Mouse (Mus musculus) limb, embryonic 14.5 days (tissue): ENCODE results near the gene Slc22a18. TPM values are rescaled to one million over a fixed set of nuclear protein-coding genes. Genes with fewer than 3 reads are reported as not detected.

Source experiments
- ATAC-seq: fragments of 200-750 bp; cut with Nextera tagmentation; 2 replicates; pipeline ENCODE4 v1.8.0; 2017; ENCODE audit warnings: low read depth, moderate number of reproducible peaks, moderate TSS enrichment; ENCODE audit not compliant: low FRiP score
- DNase-seq: peaks from one replicate; pipeline ENCODE4 v3.0.0-alpha.2; 2015; ENCODE audit warnings: low spot score
- H3K27ac ChIP-seq: fragments of 300-500 bp; sonication (generic); replicated peaks from 2 replicates; pipeline ENCODE4 v1.5.1; 2014; ENCODE audit warnings: low read depth, mild to moderate bottlenecking, low read length, moderate library complexity, mixed read lengths
- H3K27me3 ChIP-seq: fragments of 300-500 bp; sonication (generic); 2 replicates; pipeline ENCODE4 v1.6.1; 2014; ENCODE audit warnings: low read length, mixed read lengths; ENCODE audit not compliant: control insufficient read depth, insufficient read depth
- H3K36me3 ChIP-seq: fragments of 300-500 bp; sonication (generic); 2 replicates; pipeline ENCODE4 v1.6.1; 2014; ENCODE audit warnings: mild to moderate bottlenecking, low read length, moderate library complexity, mixed read lengths; ENCODE audit not compliant: control insufficient read depth, insufficient read depth
- H3K4me1 ChIP-seq: fragments of 300-500 bp; sonication (generic); 2 replicates; pipeline ENCODE4 v1.6.1; 2014; ENCODE audit warnings: antibody characterized with exemption, low read length, mixed read lengths; ENCODE audit not compliant: control insufficient read depth, insufficient read depth
- H3K4me2 ChIP-seq: fragments of 300-500 bp; sonication (generic); replicated peaks from 2 replicates; pipeline ENCODE4 v1.6.1; 2014; ENCODE audit warnings: low read depth, mild to moderate bottlenecking, low read length, moderate library complexity; ENCODE audit not compliant: severe bottlenecking
- H3K4me3 ChIP-seq: fragments of 300-500 bp; sonication (generic); replicated peaks from 2 replicates; pipeline ENCODE4 v1.5.1; 2014; ENCODE audit warnings: low read length
- H3K9ac ChIP-seq: fragments of 300-500 bp; sonication (generic); 2 replicates; pipeline ENCODE4 v1.6.1; 2014; ENCODE audit warnings: mild to moderate bottlenecking, low read depth, low read length, moderate library complexity; ENCODE audit not compliant: severe bottlenecking
- H3K9me3 ChIP-seq: fragments of 300-500 bp; sonication (generic); 2 replicates; pipeline ENCODE4 v1.6.1; 2016; ENCODE audit warnings: low read length; ENCODE audit not compliant: control insufficient read depth
- POLR2A ChIP-seq: fragments of 200-500 bp; IDR thresholded peaks from 2 replicates; pipeline ENCODE4 v1.8.0; 2012; ENCODE audit warnings: inconsistent platforms, mild to moderate bottlenecking, moderate library complexity, borderline replicate concordance; ENCODE audit not compliant: insufficient read depth, insufficient read length; ENCODE audit errors: extremely low read depth
- WGBS: fragments of 180-500 bp; shearing (Covaris S2); extraction: QIAGEN DNeasy Blood & Tissue Kit; methylation state at CpG from one replicate; pipeline ENCODE4 v1.1.7; 2014; 5-methylcytosine and 5-hydroxymethylcytosine counted together
- polyA plus RNA-seq, 2 experiments: library from polyadenylated mRNA; depleted of rRNA in 1 of 2; stranded (reverse) in 1 of 2; unstranded in 1 of 2; fragments of >200 nt; fragmentation: Nextera tagmentation in 1 of 2; extraction: Ambion mirVana in 1 of 2; gene quantifications; 2 replicates each; pipeline versions ENCODE4 v1.2.1 to v1.2.3; 2012 to 2014

The Slc22a18 gene
- polyA plus RNA-seq, 2 experiments = 2.3 to 3.3 TPM

DNA sequence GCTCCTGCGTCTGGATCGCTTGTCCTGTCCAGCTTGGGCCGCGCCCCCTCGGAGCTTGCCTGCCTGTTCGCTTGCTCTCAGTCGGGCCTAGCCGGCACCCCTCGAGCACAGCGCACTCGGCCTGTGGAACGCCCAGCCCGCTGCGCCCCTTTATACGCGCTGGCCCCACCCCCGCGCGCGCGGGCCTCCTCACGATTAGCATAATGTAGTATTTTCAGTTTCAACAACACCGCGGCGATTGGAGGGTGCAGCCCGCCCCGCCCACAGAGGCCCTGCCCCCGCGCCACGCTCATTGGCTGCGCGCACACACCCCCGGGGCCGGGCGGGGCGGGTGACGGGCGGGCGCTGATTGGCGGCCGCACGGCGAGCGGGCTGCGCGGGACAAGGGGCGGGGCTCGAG is 12.7 kb upstream of the Slc22a18 start, which contains the start of gene Cdkn1c:
Cdkn1c (minus strand) TSS at position 177 of the 400 bp plus-strand sequence.
- WGBS = 30% methylated on average over 25 of the region's 48 CpGs
- Histone ChIP-seq H3K27me3 (no peaks in the 10 kb centered on the region), H3K9me3 (peaks cover 26% of the 10 kb centered on the region), H3K36me3 (peaks cover 20% of the 10 kb centered on the region), H3K9ac (peak within 1 kb of the TSS; percentile 86), H3K27ac (peak within 1 kb of the TSS; percentile 84), H3K4me3 (peak within 1 kb of the TSS; percentile 66), H3K4me1 (peaks cover 21% of the 10 kb centered on the region), H3K4me2 (peak within 1 kb of the TSS; percentile 49)
- TF ChIP-seq POLR2A = peak; percentile 99
- peak; percentile 80 for ATAC-seq
- DNase-seq = peak; percentile 90

DNA sequence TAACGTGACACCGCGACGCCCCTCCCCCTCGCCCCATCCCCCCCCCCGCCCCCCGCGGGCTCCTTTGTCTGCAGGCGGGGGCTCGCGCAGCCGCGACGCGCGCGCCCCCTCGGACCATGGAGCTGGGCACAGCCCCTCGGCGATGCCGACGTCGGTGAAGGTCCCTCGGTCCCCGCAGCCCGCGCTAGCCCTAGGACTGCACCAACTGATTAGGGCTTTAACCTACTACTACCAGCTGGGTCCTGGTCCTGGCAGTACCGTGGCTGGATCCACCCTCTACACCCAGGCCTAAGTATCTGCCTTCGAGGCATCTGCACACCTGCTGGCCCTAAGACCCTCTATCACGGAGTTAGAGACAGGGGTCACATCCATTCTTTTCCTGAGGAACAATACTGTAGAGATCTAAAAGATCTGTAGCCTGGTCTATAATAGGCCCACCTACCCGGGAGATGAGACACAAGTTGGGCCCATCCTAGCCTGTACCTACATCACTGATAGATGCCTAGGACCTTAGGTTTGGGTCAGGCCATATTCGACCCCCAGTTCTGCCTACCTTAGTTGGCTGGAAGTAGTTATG is 12.2 kb upstream of the Slc22a18 start:
- ATAC-seq = peak; percentile 10
- Histone ChIP-seq H3K4me1 (peaks cover 26% of the 10 kb centered on the region), H3K27me3 (no peaks in the 10 kb centered on the region), H3K9ac (peak overlapping the region; percentile 40; the same call in 1 of the 2 replicates), H3K4me2 (peak overlapping the region; percentile 47), H3K4me3 (peak overlapping the region; percentile 24), H3K9me3 (peaks cover 26% of the 10 kb centered on the region), H3K36me3 (peaks cover 20% of the 10 kb centered on the region), H3K27ac (peak overlapping the region; percentile 70)
- TF ChIP-seq POLR2A = no peak
- WGBS = 24% methylated on average over 14 of the region's 32 CpGs
- DNase-seq = no peak

DNA sequence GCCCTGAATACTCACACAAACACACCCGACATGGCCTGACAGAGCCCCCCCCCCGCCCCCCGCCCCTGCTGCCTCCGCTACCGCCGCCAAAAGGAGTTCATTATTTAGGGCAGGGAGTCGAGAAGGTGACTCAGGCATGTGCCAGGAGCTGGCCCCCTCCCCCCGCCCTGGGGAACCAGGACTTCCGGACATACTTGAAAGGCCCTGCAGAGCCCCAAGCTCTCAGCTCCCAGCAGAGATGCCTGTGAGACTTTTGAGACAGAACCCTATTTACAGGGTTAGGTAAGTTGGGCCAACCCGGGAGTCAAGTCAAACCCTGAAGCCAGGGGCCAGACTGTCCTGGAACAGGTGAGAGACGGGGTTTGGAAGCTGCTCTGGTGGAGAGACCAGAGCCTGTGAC is 11.6 kb upstream of the Slc22a18 start:
- 42% methylated on average over 11 of the region's 11 CpGs for WGBS
- Histone ChIP-seq H3K27me3 (no peaks in the 10 kb centered on the region), H3K27ac (peak overlapping the region; percentile 70), H3K4me3 (no peak overlapping the region), H3K4me2 (peak overlapping the region; percentile 47; the same call in 1 of the 2 replicates), H3K36me3 (peaks cover 20% of the 10 kb centered on the region), H3K4me1 (peaks cover 29% of the 10 kb centered on the region), H3K9me3 (peaks cover 26% of the 10 kb centered on the region), H3K9ac (0 out of 2 replicates have a peak overlapping the region, but pooled peaks have one; percentile 40)
- DNase-seq (no peak), ATAC-seq (no peak)
- TF ChIP-seq POLR2A = no peak

DNA sequence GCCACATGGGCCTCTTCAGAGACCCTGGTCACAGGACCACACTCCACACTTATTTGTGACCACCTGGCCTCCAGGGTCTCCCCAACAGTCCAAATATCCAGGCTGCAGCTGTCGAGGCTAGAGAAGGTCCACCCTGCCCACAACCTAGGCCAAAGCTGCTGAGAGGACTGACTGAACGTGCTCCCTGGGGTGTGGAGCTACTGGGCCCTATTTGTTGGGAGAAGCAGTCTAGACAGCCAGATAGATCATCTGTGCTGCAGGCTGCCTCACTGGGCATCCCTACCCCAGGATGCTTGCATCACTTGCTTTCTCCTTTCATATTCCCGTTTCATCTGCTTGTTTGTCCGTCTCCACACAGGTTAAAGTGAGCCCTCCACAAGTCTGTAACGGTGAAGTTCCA is 11.0 kb upstream of the Slc22a18 start:
- no peak overlapping the region for H3K27ac ChIP-seq

DNA sequence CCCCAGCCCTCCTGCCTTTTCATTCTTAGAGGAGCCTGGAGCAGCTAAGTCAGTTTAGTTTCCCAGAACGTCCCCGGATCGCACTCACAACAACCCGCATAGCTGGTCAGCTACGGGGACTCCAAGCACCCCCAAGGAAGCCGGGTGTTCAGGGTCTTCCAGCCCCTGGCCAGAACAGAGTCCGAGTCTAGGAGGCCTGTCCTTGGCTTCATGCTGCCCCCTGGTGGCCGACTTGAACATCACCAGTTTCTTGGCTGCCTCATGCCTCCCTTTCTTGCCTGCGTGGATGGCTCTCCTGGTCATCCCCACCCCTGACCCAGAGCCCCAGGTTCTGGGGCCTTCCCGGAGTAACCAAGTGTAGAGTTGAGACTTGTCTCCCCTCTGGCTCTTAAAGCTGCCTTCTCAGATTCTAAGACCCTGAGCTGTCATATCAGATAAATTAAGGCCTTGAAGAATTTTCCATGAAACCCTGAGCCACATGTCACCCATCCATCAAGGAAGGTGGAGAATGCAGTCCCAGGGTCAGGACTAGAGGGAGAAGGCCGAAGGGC is 9.6 kb upstream of the Slc22a18 start:
- Histone ChIP-seq H3K4me2 (peak overlapping the region; percentile 6; the same call in 1 of the 2 replicates), H3K9ac (no peak overlapping the region), H3K4me3 (no peak overlapping the region), H3K36me3 (peaks cover 10% of the 10 kb centered on the region), H3K4me1 (peaks cover 26% of the 10 kb centered on the region), H3K9me3 (peaks cover 25% of the 10 kb centered on the region), H3K27ac (peak overlapping the region; percentile 87), H3K27me3 (no peaks in the 10 kb centered on the region)
- WGBS = 38% methylated on average over 11 of the region's 11 CpGs
- ATAC-seq (no peak), DNase-seq (peak; percentile 88)
- TF ChIP-seq POLR2A = no peak

More for the DNA sequence above, 11.0 kb upstream of the Slc22a18 start:
- peaks cover 29% of the 10 kb centered on the region for H3K4me1 ChIP-seq
- 70% methylated on average over 5 of the region's 5 CpGs for WGBS
- H3K4me3 ChIP-seq = no peak overlapping the region
- H3K9ac ChIP-seq = no peak overlapping the region
- ATAC-seq (no peak), DNase-seq (no peak)
- peaks cover 26% of the 10 kb centered on the region for H3K9me3 ChIP-seq
- no peak for TF ChIP-seq POLR2A
- peaks cover 20% of the 10 kb centered on the region for H3K36me3 ChIP-seq
- H3K27me3 ChIP-seq = no peaks in the 10 kb centered on the region
- H3K4me2 ChIP-seq = no peak overlapping the region
